Comparison of ENCODE assay signal across 9 mouse cellular contexts in the genomic region with DNA sequence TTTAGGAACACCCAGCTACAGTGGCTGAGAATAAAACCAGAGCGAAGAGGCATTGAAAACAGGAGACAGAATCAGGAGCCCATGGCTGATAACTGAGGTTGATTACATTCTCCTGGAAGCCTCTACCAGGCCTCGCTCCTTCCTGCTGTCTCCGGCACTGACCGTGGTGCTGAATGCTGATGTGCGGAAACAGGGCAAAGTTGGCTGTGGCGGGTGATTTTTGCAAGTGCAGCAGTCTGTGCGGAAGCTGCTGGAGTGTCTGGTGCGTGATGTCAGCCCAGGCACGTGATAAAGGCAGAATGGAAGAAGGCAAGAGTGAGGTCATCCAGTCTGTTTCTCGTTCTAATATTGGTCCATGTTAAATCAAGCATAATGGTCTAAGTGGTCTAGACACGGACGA.
DNase-seq lines count a peak whose midpoint lies in the region; ATAC-seq lines count a peak whose summit lies in the region.
"Had no signal": no experiment of that assay in that cellular context is flagged by ENCODE, and none has a peak within 500 bp of the region (broad histone marks: within the 10 kb centered on the region; RNA-seq: fewer than 3 reads in every experiment).

No protein-coding gene starts in this region.

- no peaks in the 10 kb centered on the region for H3K9me3 ChIP-seq in heart, embryonic 12.5 days (replicated peaks)
- H3K9me3 ChIP-seq in midbrain, embryonic 14.5 days (ENCODE audit: control insufficient read depth, low read length): no peaks in the 10 kb centered on the region
- H3K9me3 ChIP-seq: G1E had no signal

- H3K4me2 ChIP-seq in heart, embryonic 12.5 days: no peak overlapping the region
- no peak overlapping the region for H3K4me2 ChIP-seq in midbrain, embryonic 14.5 days (ENCODE audit: low read length)

- no peak for ATAC-seq in heart, embryonic 12.5 days (ENCODE audit: insufficient number of reproducible peaks, low FRiP score)
- no peak for ATAC-seq in midbrain, embryonic 14.5 days (ENCODE audit: low FRiP score, low TSS enrichment)
- no peak for ATAC-seq in activated CD4-positive, CD25-positive, alpha-beta regulatory T cell, adult 4 months
- no peak for ATAC-seq in erythroid progenitor cell, adult 5-6 weeks (replicated peaks; ENCODE audit: low FRiP score, poor library complexity, severe bottlenecking)

- no peak overlapping the region for H3K9ac ChIP-seq in heart, embryonic 12.5 days
- H3K9ac ChIP-seq in midbrain, embryonic 14.5 days (replicated peaks; ENCODE audit: low read length): no peak overlapping the region

- H3K27ac ChIP-seq in heart, embryonic 12.5 days (ENCODE audit: poor library complexity, severe bottlenecking): no peak overlapping the region
- H3K27ac ChIP-seq in midbrain, embryonic 14.5 days (replicated peaks; ENCODE audit: low read depth, low read length): peak overlapping the region; percentile 15

- 0 out of 2 replicates have a peak, but pooled peaks cover 3% of the 10 kb centered on the region for H3K27me3 ChIP-seq in heart, embryonic 12.5 days (replicated peaks)
- no peaks in the 10 kb centered on the region for H3K27me3 ChIP-seq in midbrain, embryonic 14.5 days (ENCODE audit: control insufficient read depth, insufficient read depth, low read length)

- 21% methylated on average over 12 of the region's 12 CpGs for WGBS in heart, embryonic 12.5 days
- WGBS in midbrain, embryonic 14.5 days: 22% methylated on average over 12 of the region's 12 CpGs

- H3K4me1 ChIP-seq in heart, embryonic 12.5 days (replicated peaks): no peaks in the 10 kb centered on the region; the same call in 1 of the 2 replicates
- H3K4me1 ChIP-seq in midbrain, embryonic 14.5 days (ENCODE audit: control insufficient read depth, insufficient read depth, low read length): 0 out of 2 replicates have a peak, but pooled peaks cover 4% of the 10 kb centered on the region

- H3K36me3 ChIP-seq in heart, embryonic 12.5 days: no peaks in the 10 kb centered on the region
- H3K36me3 ChIP-seq in midbrain, embryonic 14.5 days (ENCODE audit: control insufficient read depth, insufficient read depth, low read length): no peaks in the 10 kb centered on the region
- H3K36me3 ChIP-seq: G1E had no signal

- H3K4me3 ChIP-seq in heart, embryonic 12.5 days: no peak overlapping the region
- H3K4me3 ChIP-seq in midbrain, embryonic 14.5 days (replicated peaks; ENCODE audit: low read depth, low read length): no peak overlapping the region

- peak; percentile 5 for DNase-seq in heart, adult 8-10 months (ENCODE audit: low spot score)
- DNase-seq in MN1 (ENCODE audit: low spot score): peak; percentile 77
- DNase-seq in embryo, embryonic 9.5 days (ENCODE audit: extremely low spot score): peak; percentile 71
- peak; percentile 5 to 40 for DNase-seq in kidney, adult 8-10 months
- DNase-seq in midbrain, embryonic 14.5 days: peak; percentile 73

Comparison
In these comparisons a context has a peak if more than half of its experiments do, and no peak if none do; other contexts are left out.
1. DNase-seq: peak in every context shown above with its lines; median percentile 77 in MN1; 73 in midbrain, embryonic 14.5 days; 71 in embryo, embryonic 9.5 days; 22 in kidney, adult 8-10 months; 5 in heart, adult 8-10 months.